Mouse (Mus musculus): Measurements from ENCODE around the gene Tcp11. TPM values are rescaled to one million over a fixed set of nuclear protein-coding genes. Genes with fewer than 3 reads are reported as not detected.
A peak's percentile ranks its signal among the peaks of the same experiment; 100 is the strongest.

Tcp11 gene
- polyA plus RNA-seq, 1 experiment from 2014 or later: 0.99 TPM

DNA sequence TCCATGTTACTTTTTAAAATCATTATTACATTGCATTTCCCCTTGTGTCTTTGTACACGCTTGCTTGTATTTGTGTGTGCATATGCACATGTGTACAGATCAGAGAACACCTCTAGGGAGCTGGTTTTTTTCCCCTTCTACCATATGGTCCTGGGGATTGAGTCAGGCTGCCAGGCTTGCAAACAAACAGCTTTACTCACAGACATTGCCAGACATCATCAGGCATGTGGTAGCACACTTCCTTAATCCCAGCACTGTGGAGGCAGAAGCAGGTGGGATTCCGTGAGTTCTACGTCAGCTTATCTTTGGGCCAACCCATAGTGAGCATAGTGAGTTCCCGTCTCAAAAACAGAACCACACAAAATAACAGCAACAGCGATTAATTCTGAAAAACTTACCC, 33.4 kb downstream of the Tcp11 start:
- Histone ChIP-seq H3K9me3 (ENCODE audit: control insufficient read depth, low read length) (no peaks in the 10 kb centered on the region), H3K4me2 (replicated peaks; ENCODE audit: low read depth, low read length) (no peak overlapping the region), H3K27ac (ENCODE audit: low read depth, low read length) (no peak overlapping the region), H3K4me1 (replicated peaks; ENCODE audit: control insufficient read depth, insufficient read depth, low read length) (peaks cover 4% of the 10 kb centered on the region; the same call in 1 of the 2 replicates), H3K27me3 (ENCODE audit: control insufficient read depth, insufficient read depth, low read length) (no peaks in the 10 kb centered on the region), H3K36me3 (ENCODE audit: control insufficient read depth, insufficient read depth, low read length) (no peaks in the 10 kb centered on the region; the same call in 1 of the 2 replicates), H3K4me3 (ENCODE audit: low read depth, low read length) (no peak overlapping the region), H3K9ac (ENCODE audit: low read depth, low read length) (no peak overlapping the region)
- DNase-seq (ENCODE audit: low spot score) (no peak), ATAC-seq (ENCODE audit: low FRiP score) (no peak)
- WGBS: 97% methylated on average over 5 of the region's 5 CpGs

DNA sequence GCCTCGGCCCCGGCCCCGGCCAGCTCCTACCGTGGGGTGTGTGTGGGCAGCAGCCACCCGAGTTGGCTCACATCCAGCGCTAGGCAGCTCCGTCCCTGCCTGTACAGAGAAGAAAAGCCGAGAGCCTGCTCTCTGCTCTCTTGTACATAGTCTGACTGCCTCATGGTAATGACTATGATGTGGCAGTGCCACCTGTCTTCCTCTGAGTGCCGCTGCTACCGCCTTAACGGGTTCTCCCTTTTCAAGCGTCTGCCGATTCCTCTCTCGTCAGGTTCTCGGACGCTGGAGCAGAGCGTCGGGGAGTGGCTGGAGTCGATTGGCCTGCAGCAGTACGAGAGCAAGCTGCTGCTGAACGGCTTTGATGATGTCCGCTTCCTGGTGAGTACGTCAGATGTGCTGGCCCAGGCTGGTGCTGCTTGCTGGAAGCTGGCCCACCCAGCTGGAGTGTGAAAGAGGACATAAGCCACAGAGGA, 38.1 kb downstream of the Tcp11 start:
- Histone ChIP-seq H3K9ac (ENCODE audit: low read depth, low read length) (peak overlapping the region; percentile 61; the same call in 1 of the 2 replicates), H3K4me3 (ENCODE audit: low read depth, low read length) (peak overlapping the region; percentile 17; the same call in 1 of the 2 replicates), H3K9me3 (ENCODE audit: control insufficient read depth, low read length) (no peaks in the 10 kb centered on the region), H3K4me2 (replicated peaks; ENCODE audit: low read depth, low read length) (peak overlapping the region; percentile 42), H3K4me1 (replicated peaks; ENCODE audit: control insufficient read depth, insufficient read depth, low read length) (peaks cover 13% of the 10 kb centered on the region), H3K27me3 (ENCODE audit: control insufficient read depth, insufficient read depth, low read length) (no peaks in the 10 kb centered on the region), H3K36me3 (ENCODE audit: control insufficient read depth, insufficient read depth, low read length) (no peaks in the 10 kb centered on the region), H3K27ac (ENCODE audit: low read depth, low read length) (peak overlapping the region; percentile 85; the same call in 1 of the 2 replicates)
- WGBS: 64% methylated on average over 23 of the region's 23 CpGs
- DNase-seq (ENCODE audit: low spot score): no peak
- peak; percentile 51; the same call in 1 of the 2 replicates for ATAC-seq (ENCODE audit: low FRiP score)

DNA sequence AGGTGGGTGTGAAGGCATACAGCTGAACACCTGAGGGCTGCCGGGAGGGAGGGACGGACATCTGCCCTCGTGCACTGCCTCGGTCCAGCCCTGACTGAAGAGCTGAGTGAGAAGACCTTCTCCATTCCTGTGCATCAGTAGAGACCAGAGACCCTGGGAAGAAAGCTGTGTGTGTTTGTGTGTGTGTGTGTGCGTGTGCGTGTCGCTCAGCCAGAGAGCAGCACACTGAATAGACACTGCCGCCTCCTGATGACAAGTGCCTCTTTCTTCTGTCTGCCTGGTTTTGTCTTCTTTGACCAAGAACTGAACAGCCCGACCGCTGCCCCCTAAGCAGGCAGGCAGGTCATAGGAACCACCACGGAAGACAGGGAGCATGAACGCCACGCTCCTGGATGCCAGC, 39.1 kb downstream of the Tcp11 start:
- H3K9me3 ChIP-seq (ENCODE audit: control insufficient read depth, low read length): no peaks in the 10 kb centered on the region
- peak overlapping the region; percentile 85 for H3K27ac ChIP-seq (ENCODE audit: low read depth, low read length)
- H3K9ac ChIP-seq (ENCODE audit: low read depth, low read length): peak overlapping the region; percentile 61
- peak overlapping the region; percentile 17 for H3K4me3 ChIP-seq (ENCODE audit: low read depth, low read length)
- no peak for ATAC-seq (ENCODE audit: low FRiP score)
- DNase-seq (ENCODE audit: low spot score): peak; percentile 52
- 57% methylated on average over 13 of the region's 13 CpGs for WGBS
- H3K4me1 ChIP-seq (replicated peaks; ENCODE audit: control insufficient read depth, insufficient read depth, low read length): peaks cover 15% of the 10 kb centered on the region
- H3K4me2 ChIP-seq (replicated peaks; ENCODE audit: low read depth, low read length): peak overlapping the region; percentile 42
- no peaks in the 10 kb centered on the region for H3K36me3 ChIP-seq (ENCODE audit: control insufficient read depth, insufficient read depth, low read length)
- no peaks in the 10 kb centered on the region for H3K27me3 ChIP-seq (ENCODE audit: control insufficient read depth, insufficient read depth, low read length)

DNA sequence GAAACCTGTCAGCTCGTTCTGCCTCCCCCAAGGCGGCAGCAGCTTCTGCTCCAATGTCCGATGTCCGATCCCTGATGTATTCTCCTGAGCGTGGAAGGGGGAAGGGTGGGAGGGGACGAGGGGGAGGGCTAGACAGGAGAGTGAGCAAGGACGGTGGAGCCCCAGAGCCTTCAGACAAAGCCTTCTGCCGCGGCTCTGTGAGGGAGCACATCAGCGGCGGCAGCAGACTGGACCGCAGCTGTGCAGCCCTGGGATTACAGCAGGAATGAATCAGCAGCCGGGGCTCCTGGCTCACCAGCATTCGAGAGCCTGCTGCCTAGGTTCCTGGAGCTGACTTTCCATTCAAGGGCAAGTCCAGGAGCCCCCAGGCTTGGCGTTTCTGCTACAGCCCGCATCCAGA, 39.8 kb downstream of the Tcp11 start:
- H3K4me3 ChIP-seq (ENCODE audit: low read depth, low read length): peak overlapping the region; percentile 17
- peaks cover 15% of the 10 kb centered on the region for H3K4me1 ChIP-seq (replicated peaks; ENCODE audit: control insufficient read depth, insufficient read depth, low read length)
- no peaks in the 10 kb centered on the region for H3K9me3 ChIP-seq (ENCODE audit: control insufficient read depth, low read length)
- 22% methylated on average over 16 of the region's 16 CpGs for WGBS
- H3K4me2 ChIP-seq (replicated peaks; ENCODE audit: low read depth, low read length): peak overlapping the region; percentile 42
- peak overlapping the region; percentile 61 for H3K9ac ChIP-seq (ENCODE audit: low read depth, low read length)
- no peaks in the 10 kb centered on the region for H3K27me3 ChIP-seq (ENCODE audit: control insufficient read depth, insufficient read depth, low read length)
- no peaks in the 10 kb centered on the region for H3K36me3 ChIP-seq (ENCODE audit: control insufficient read depth, insufficient read depth, low read length)
- DNase-seq (ENCODE audit: low spot score): peak; percentile 79
- peak; percentile 80 for ATAC-seq (ENCODE audit: low FRiP score)
- H3K27ac ChIP-seq (ENCODE audit: low read depth, low read length): peak overlapping the region; percentile 85

DNA sequence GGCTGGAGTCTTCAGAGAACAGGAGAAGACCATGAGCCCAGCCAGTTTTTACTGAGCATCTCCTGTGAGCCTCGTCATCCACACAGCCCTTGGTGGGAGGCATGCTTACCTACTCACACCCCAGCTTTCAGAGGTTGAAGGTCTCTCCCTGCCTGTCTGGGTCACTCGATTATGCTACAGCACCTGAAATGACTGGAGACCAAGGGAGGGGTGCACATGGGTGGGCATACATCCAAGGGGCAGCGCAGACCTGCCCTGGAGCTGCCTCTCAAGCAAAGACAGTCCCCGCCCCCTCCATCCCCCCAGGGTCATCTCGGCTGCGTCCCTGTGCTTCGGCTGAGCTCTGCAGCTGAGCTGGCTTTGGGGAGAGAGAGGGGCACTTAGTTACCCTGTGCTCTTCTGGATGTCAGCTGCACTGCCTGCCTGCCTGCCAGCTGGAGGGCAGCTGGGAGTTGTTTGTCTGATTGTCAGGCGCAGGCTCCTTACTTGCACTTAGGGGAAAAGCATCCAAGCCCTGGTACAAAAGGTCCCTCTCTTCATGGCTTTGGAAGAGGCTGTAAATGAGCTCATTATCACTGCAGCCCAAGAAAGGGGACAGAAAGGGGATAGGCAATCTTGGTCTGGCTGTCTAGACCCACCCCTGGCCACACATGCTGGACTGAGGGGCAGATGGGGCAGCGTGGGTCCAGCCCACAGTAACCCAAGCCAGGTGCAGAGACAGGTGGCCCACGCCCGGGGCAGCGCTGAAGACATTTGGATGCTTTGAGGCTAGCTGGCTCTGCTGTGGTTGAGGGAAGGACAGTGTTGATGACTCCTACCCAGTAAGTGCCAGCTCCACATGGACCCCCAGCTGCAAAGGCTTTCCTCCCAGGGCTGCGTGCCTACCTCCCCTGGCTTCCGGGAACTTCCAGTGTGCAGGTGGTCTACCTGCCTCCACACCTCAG, 43.4 kb downstream of the Tcp11 start:
- no peak overlapping the region for H3K4me2 ChIP-seq (replicated peaks; ENCODE audit: low read depth, low read length)
- H3K9ac ChIP-seq (ENCODE audit: low read depth, low read length): 0 out of 2 replicates have a peak overlapping the region, but pooled peaks have one; percentile 17
- H3K36me3 ChIP-seq (ENCODE audit: control insufficient read depth, insufficient read depth, low read length): no peaks in the 10 kb centered on the region
- DNase-seq (ENCODE audit: low spot score) (peak; percentile 64), ATAC-seq (ENCODE audit: low FRiP score) (peak; percentile 43)
- H3K27me3 ChIP-seq (ENCODE audit: control insufficient read depth, insufficient read depth, low read length): no peaks in the 10 kb centered on the region
- H3K27ac ChIP-seq (ENCODE audit: low read depth, low read length): peak overlapping the region; percentile 76
- no peak overlapping the region for H3K4me3 ChIP-seq (ENCODE audit: low read depth, low read length)
- H3K9me3 ChIP-seq (ENCODE audit: control insufficient read depth, low read length): no peaks in the 10 kb centered on the region
- WGBS: 65% methylated on average over 14 of the region's 14 CpGs
- H3K4me1 ChIP-seq (replicated peaks; ENCODE audit: control insufficient read depth, insufficient read depth, low read length): peaks cover 12% of the 10 kb centered on the region

DNA sequence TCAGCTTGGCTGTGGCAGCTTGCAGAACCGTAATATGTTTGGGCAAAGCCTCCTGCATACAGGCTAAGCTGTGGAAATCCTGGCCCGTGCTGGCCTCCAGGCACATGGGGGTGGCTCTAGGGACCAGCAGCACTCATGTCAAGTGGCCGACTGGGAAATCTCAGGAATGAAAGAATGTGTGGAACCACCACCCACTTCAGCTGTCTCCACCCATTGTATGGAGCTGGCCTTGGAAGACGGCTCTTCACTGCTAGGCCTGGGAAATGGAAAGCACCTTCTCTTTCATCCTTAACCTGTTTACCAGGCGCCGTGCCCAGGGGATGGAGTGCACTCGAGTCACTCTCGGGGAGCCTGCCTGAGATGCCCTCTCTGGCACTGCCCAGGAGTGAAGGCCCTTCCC, 45.5 kb downstream of the Tcp11 start:
- WGBS: 86% methylated on average over 8 of the region's 8 CpGs
- Histone ChIP-seq H3K4me2 (replicated peaks; ENCODE audit: low read depth, low read length) (no peak overlapping the region), H3K9ac (ENCODE audit: low read depth, low read length) (no peak overlapping the region), H3K4me3 (ENCODE audit: low read depth, low read length) (no peak overlapping the region), H3K9me3 (ENCODE audit: control insufficient read depth, low read length) (no peaks in the 10 kb centered on the region), H3K27ac (ENCODE audit: low read depth, low read length) (no peak overlapping the region), H3K4me1 (replicated peaks; ENCODE audit: control insufficient read depth, insufficient read depth, low read length) (peaks cover 5% of the 10 kb centered on the region), H3K27me3 (ENCODE audit: control insufficient read depth, insufficient read depth, low read length) (no peaks in the 10 kb centered on the region), H3K36me3 (ENCODE audit: control insufficient read depth, insufficient read depth, low read length) (no peaks in the 10 kb centered on the region)
- ATAC-seq (ENCODE audit: low FRiP score) (no peak), DNase-seq (ENCODE audit: low spot score) (no peak)

DNA sequence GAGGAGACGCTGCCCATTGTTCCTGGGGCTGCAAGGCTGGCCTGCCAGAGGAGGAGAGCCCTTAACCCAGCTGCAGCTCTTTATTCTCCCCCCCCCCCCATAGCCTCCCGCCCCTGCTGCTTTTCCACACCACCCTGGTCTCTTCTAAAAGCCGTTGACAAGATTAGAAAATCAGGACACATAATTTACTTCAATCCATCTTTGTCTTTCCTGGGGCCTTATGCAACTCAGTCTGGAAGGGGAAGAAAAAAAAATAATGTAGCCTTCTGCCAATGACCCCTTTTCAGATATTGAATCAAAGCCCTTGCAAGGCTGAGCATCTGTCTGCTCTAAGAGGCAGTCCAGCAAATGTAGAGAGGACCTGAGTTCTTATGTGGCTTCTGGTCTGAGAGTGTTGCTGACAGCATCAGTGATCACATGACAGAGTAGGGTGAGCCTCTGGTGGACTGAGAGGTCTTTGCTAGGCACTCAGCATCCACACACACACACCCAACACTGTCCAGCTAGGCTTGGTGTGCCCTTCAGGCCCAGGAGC, 47.3 kb downstream of the Tcp11 start:
- peak; percentile 38; the same call in 1 of the 2 replicates for ATAC-seq (ENCODE audit: low FRiP score)
- H3K36me3 ChIP-seq (ENCODE audit: control insufficient read depth, insufficient read depth, low read length): no peaks in the 10 kb centered on the region
- H3K27ac ChIP-seq (ENCODE audit: low read depth, low read length): peak overlapping the region; percentile 89
- H3K9ac ChIP-seq (ENCODE audit: low read depth, low read length): peak overlapping the region; percentile 37; the same call in 1 of the 2 replicates
- 25% methylated on average over 3 of the region's 3 CpGs for WGBS
- H3K9me3 ChIP-seq (ENCODE audit: control insufficient read depth, low read length): no peaks in the 10 kb centered on the region
- no peak overlapping the region for H3K4me2 ChIP-seq (replicated peaks; ENCODE audit: low read depth, low read length)
- no peak for DNase-seq (ENCODE audit: low spot score)
- H3K4me3 ChIP-seq (ENCODE audit: low read depth, low read length): no peak overlapping the region
- H3K4me1 ChIP-seq (replicated peaks; ENCODE audit: control insufficient read depth, insufficient read depth, low read length): peaks cover 5% of the 10 kb centered on the region
- no peaks in the 10 kb centered on the region for H3K27me3 ChIP-seq (ENCODE audit: control insufficient read depth, insufficient read depth, low read length)

DNA sequence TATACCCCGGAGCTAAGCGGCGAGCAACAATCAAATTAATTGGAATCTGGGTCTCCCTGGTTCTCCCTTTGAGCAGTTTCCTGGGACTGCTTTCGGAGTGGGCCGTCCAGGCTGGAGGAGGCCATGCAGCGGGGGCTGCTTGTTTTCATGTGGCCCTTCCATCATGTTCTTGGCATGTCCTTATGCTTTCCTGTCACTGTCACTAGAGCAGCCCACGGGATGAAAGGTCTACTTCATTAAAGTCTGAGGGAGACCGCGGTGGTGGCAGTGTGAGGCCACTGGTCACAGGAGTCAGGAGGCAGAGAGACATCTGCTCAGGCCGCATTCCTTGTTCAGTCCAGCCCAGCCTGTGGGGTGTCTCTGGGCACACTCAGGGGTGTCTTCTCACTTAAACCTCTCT, 48.2 kb downstream of the Tcp11 start:
- Histone ChIP-seq H3K27me3 (ENCODE audit: control insufficient read depth, insufficient read depth, low read length) (no peaks in the 10 kb centered on the region), H3K4me3 (ENCODE audit: low read depth, low read length) (no peak overlapping the region), H3K4me2 (replicated peaks; ENCODE audit: low read depth, low read length) (no peak overlapping the region), H3K9ac (ENCODE audit: low read depth, low read length) (peak overlapping the region; percentile 37; the same call in 1 of the 2 replicates), H3K9me3 (ENCODE audit: control insufficient read depth, low read length) (no peaks in the 10 kb centered on the region), H3K27ac (ENCODE audit: low read depth, low read length) (peak overlapping the region; percentile 89), H3K4me1 (replicated peaks; ENCODE audit: control insufficient read depth, insufficient read depth, low read length) (peaks cover 5% of the 10 kb centered on the region), H3K36me3 (ENCODE audit: control insufficient read depth, insufficient read depth, low read length) (no peaks in the 10 kb centered on the region)
- 66% methylated on average over 10 of the region's 10 CpGs for WGBS
- DNase-seq (ENCODE audit: low spot score): no peak
- no peak for ATAC-seq (ENCODE audit: low FRiP score)
